Mouse (Mus musculus) embryonic facial prominence, embryonic 14.5 days (tissue): ENCODE measurements around the gene Napb. TPM values are rescaled to one million over a fixed set of nuclear protein-coding genes. Genes with fewer than 3 reads are reported as not detected.

ENCODE experiments used
- ATAC-seq: fragments of 200-750 bp; cut with Nextera tagmentation; 2 replicates; pipeline ENCODE4 v1.8.0; 2017; ENCODE audit warnings: low read depth, moderate number of reproducible peaks, moderate TSS enrichment
- DNase-seq: peaks from one replicate; pipeline ENCODE4 v3.0.0-alpha.2; 2015; ENCODE audit warnings: low spot score
- H3K27ac ChIP-seq: fragments of 300-500 bp; sonication (generic); replicated peaks from 2 replicates; pipeline ENCODE4 v1.5.1; 2014; ENCODE audit warnings: low read depth, mild to moderate bottlenecking, low read length, moderate library complexity
- H3K27me3 ChIP-seq: fragments of 300-500 bp; sonication (generic); replicated peaks from 2 replicates; pipeline ENCODE4 v1.6.1; 2014; ENCODE audit warnings: low read length; ENCODE audit not compliant: control insufficient read depth, insufficient read depth
- H3K36me3 ChIP-seq: fragments of 300-500 bp; sonication (generic); 2 replicates; pipeline ENCODE4 v1.6.1; 2014; ENCODE audit warnings: low read length, mixed read lengths; ENCODE audit not compliant: control insufficient read depth, insufficient read depth
- H3K4me1 ChIP-seq: fragments of 300-500 bp; sonication (generic); 2 replicates; pipeline ENCODE4 v1.6.1; 2014; ENCODE audit warnings: antibody characterized with exemption, low read length; ENCODE audit not compliant: control insufficient read depth, insufficient read depth
- H3K4me2 ChIP-seq: fragments of 300-500 bp; sonication (generic); 2 replicates; pipeline ENCODE4 v1.6.1; 2014; ENCODE audit warnings: low read depth, mild to moderate bottlenecking, low read length, moderate library complexity, mixed read lengths
- H3K4me3 ChIP-seq: fragments of 300-500 bp; sonication (generic); 2 replicates; pipeline ENCODE4 v1.5.1; 2014; ENCODE audit warnings: low read depth, mild to moderate bottlenecking, low read length
- H3K9ac ChIP-seq: fragments of 300-500 bp; sonication (generic); 2 replicates; pipeline ENCODE4 v1.6.1; 2014; ENCODE audit warnings: low read depth, mild to moderate bottlenecking, low read length, moderate library complexity, mixed read lengths
- H3K9me3 ChIP-seq: fragments of 300-500 bp; sonication (generic); 2 replicates; pipeline ENCODE4 v1.6.1; 2016; ENCODE audit warnings: low read length; ENCODE audit not compliant: control insufficient read depth
- WGBS: fragments of 180-500 bp; shearing (Covaris S2); extraction: QIAGEN DNeasy Blood & Tissue Kit; methylation state at CpG from one replicate; pipeline ENCODE4 v1.1.7; 2014; 5-methylcytosine and 5-hydroxymethylcytosine counted together
- polyA plus RNA-seq: library from polyadenylated mRNA; unstranded; fragments of >200 nt; fragmentation: Nextera tagmentation; extraction: Ambion mirVana; gene quantifications from 2 replicates; pipeline ENCODE4 v1.2.1, GENCODE M21; 2014

Gene Napb
- polyA plus RNA-seq, 1 experiment from 2014 or later = 6.5 TPM

GRCm38 (mm10) chr2:148743846-148744407 is 11.7 kb upstream of the Napb start:
- Histone ChIP-seq H3K4me1 (no peaks in the 10 kb centered on the region), H3K36me3 (no peaks in the 10 kb centered on the region), H3K4me2 (no peak overlapping the region), H3K27ac (no peak overlapping the region), H3K4me3 (no peak overlapping the region), H3K9ac (no peak overlapping the region), H3K27me3 (no peaks in the 10 kb centered on the region), H3K9me3 (0 out of 2 replicates have a peak, but pooled peaks cover 3% of the 10 kb centered on the region)
- no peak for DNase-seq
- 78% methylated on average over 3 of the region's 3 CpGs for WGBS
- no peak for ATAC-seq

DNA sequence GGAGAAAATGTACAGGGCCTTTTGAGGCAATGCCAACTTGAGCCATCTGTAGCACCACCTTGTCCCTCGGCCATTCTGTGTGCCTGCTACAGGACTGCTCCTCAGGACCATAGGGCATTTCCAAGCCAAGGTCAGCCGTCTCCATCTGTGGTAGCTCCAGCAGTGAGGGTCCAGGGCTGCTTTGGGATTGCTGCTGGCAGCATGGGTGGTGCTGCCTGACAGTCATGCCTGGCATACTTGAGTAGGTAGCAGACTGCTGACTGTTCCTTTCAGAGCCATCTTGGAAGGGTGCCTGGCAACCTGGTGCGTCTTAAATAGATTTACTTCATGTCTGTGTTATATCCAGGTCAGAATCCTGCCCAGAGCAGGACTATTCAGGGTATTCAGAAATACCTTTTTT is 10.7 kb upstream of the Napb start:
- H3K9ac ChIP-seq = no peak overlapping the region
- H3K27me3 ChIP-seq = no peaks in the 10 kb centered on the region
- 68% methylated on average over 3 of the region's 3 CpGs for WGBS
- DNase-seq (no peak), ATAC-seq (no peak)
- no peaks in the 10 kb centered on the region for H3K4me1 ChIP-seq
- no peak overlapping the region for H3K4me3 ChIP-seq
- no peak overlapping the region for H3K4me2 ChIP-seq
- 0 out of 2 replicates have a peak, but pooled peaks cover 3% of the 10 kb centered on the region for H3K9me3 ChIP-seq
- H3K36me3 ChIP-seq = no peaks in the 10 kb centered on the region
- no peak overlapping the region for H3K27ac ChIP-seq

GRCm38 (mm10) chr2:148731614-148732326 is 497 bp downstream of the Napb start:
- Histone ChIP-seq H3K27me3 (no peaks in the 10 kb centered on the region), H3K9ac (peak overlapping the region; percentile 79), H3K4me2 (peak overlapping the region; percentile 76), H3K9me3 (0 out of 2 replicates have a peak, but pooled peaks cover 4% of the 10 kb centered on the region), H3K27ac (peak overlapping the region; percentile 46; the same call in 1 of the 2 replicates), H3K36me3 (no peaks in the 10 kb centered on the region), H3K4me3 (peak overlapping the region; percentile 77), H3K4me1 (peaks cover 3% of the 10 kb centered on the region; the same call in 1 of the 2 replicates)
- DNase-seq (peak; percentile 26), ATAC-seq (peak; percentile 66)
- WGBS = under 1% methylated on average over 33 of the region's 35 CpGs

- Histone ChIP-seq H3K4me1 (no peaks in the 10 kb centered on the region), H3K27ac (no peak overlapping the region), H3K36me3 (no peaks in the 10 kb centered on the region), H3K9me3 (no peaks in the 10 kb centered on the region), H3K4me3 (no peak overlapping the region), H3K27me3 (no peaks in the 10 kb centered on the region), H3K4me2 (no peak overlapping the region), H3K9ac (no peak overlapping the region)
- ATAC-seq (no peak), DNase-seq (no peak)
- WGBS = 82% methylated on average over 2 of the region's 2 CpGs
Measured at GRCm38 (mm10) chr2:148719271-148719995, 12.8 kb downstream of the Napb start.

GRCm38 (mm10) chr2:148717072-148717471 is 15.2 kb downstream of the Napb start:
- Histone ChIP-seq H3K9me3 (no peaks in the 10 kb centered on the region), H3K36me3 (no peaks in the 10 kb centered on the region), H3K9ac (no peak overlapping the region), H3K4me2 (no peak overlapping the region), H3K27ac (no peak overlapping the region), H3K4me1 (no peaks in the 10 kb centered on the region), H3K27me3 (no peaks in the 10 kb centered on the region), H3K4me3 (no peak overlapping the region)
- ATAC-seq (no peak), DNase-seq (no peak)
- 67% methylated on average over 2 of the region's 2 CpGs for WGBS

- no peaks in the 10 kb centered on the region for H3K27me3 ChIP-seq
- H3K4me1 ChIP-seq = no peaks in the 10 kb centered on the region
- H3K9me3 ChIP-seq = no peaks in the 10 kb centered on the region
- ATAC-seq (no peak), DNase-seq (no peak)
- no peak overlapping the region for H3K9ac ChIP-seq
- H3K4me2 ChIP-seq = no peak overlapping the region
- no peak overlapping the region for H3K27ac ChIP-seq
- H3K36me3 ChIP-seq = peaks cover 17% of the 10 kb centered on the region; the same call in 1 of the 2 replicates
- 65% methylated on average over 3 of the region's 3 CpGs for WGBS
- no peak overlapping the region for H3K4me3 ChIP-seq
Measured at GRCm38 (mm10) chr2:148712326-148712725, 19.9 kb downstream of the Napb start.

- no peak for ATAC-seq
- H3K9me3 ChIP-seq = no peaks in the 10 kb centered on the region
- H3K27ac ChIP-seq = no peak overlapping the region
- H3K9ac ChIP-seq = no peak overlapping the region
- 80% methylated on average over 6 of the region's 6 CpGs for WGBS
- peaks cover 31% of the 10 kb centered on the region for H3K36me3 ChIP-seq
- H3K4me2 ChIP-seq = no peak overlapping the region
- H3K4me3 ChIP-seq = no peak overlapping the region
- no peaks in the 10 kb centered on the region for H3K4me1 ChIP-seq
- no peak for DNase-seq
- H3K27me3 ChIP-seq = no peaks in the 10 kb centered on the region
Measured at GRCm38 (mm10) chr2:148707202-148707530, 25.1 kb downstream of the Napb start.

GRCm38 (mm10) chr2:148706409-148707201 is 25.7 kb downstream of the Napb start:
- peak; percentile 50 for DNase-seq
- no peak overlapping the region for H3K27ac ChIP-seq
- H3K27me3 ChIP-seq = no peaks in the 10 kb centered on the region
- 80% methylated on average over 15 of the region's 15 CpGs for WGBS
- peaks cover 31% of the 10 kb centered on the region for H3K36me3 ChIP-seq
- H3K4me1 ChIP-seq = no peaks in the 10 kb centered on the region
- no peak for ATAC-seq
- H3K4me3 ChIP-seq = no peak overlapping the region
- H3K9me3 ChIP-seq = no peaks in the 10 kb centered on the region
- H3K4me2 ChIP-seq = no peak overlapping the region
- H3K9ac ChIP-seq = no peak overlapping the region
